Mouse (Mus musculus) megakaryocyte, embryonic 14.5 days (primary cell): ENCODE measurements around the gene Igf2bp3.

Experiments
- FLI1 ChIP-seq: IDR thresholded peaks from 2 replicates; pipeline ENCODE4 v1.6.1; 2012; ENCODE audit warnings: low read length, inconsistent platforms, mixed read lengths
- GATA1 ChIP-seq: IDR thresholded peaks from 3 replicates; pipeline ENCODE4 v1.6.1; 2012; ENCODE audit warnings: mixed read lengths, low read length, inconsistent platforms, borderline replicate concordance

DNA sequence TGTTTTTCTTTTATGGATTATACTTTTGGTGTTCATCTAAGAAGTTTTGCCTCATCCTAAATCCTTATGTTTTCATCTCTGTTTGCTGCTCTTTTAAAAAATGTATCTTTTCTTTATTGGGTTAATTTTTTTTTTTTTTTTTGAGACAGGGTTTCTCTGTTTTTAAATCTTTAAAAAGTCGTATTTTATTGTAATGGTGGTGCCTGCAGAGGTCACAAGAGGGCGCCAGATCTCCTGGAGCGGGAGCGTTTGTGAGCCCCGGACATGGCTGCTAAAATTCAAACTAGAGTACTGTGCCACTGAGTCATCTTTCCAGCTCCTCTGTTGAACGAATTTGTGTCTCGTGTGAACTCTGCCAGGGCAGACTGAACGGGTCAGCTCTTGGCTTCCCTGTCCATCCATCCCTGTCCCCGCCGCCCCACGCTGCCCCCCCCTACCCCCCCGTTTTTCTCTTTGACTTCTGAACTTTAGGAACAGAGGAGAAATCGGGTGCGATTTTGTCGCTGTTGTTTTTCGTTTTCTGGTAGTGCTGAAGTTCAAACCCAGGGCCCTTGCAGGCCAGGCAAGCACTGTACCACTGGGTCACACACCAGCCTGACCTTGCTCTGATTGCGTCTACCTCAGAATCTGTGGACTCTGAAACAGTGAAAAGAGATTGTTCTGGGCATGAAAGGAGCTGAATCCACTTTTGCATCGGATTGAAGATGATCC lies 175.1 kb downstream of the Igf2bp3 start:
- TF ChIP-seq GATA1 (no peak), FLI1 (no peak)
